Mouse (Mus musculus) layer of hippocampus, adult 2 months (tissue): Measurements from ENCODE around the gene Crhr1. TPM values are rescaled to one million over a fixed set of nuclear protein-coding genes. Genes with fewer than 3 reads are reported as not detected.

Experiments used
- DNase-seq, 2 experiments: peaks; one replicate each; pipeline ENCODE4 v3.0.0; 2022; ENCODE audit warnings: low spot score in 2 of 2
- H3K27ac ChIP-seq: fragments of 200-600 bp; 2 replicates; pipeline ENCODE4 v1.8.1; 2022
- H3K4me3 ChIP-seq: fragments of 200-600 bp; 2 replicates; pipeline ENCODE4 v1.8.1; 2022; ENCODE audit warnings: mild to moderate bottlenecking
- CTCF ChIP-seq: fragments of 200-600 bp; conservative IDR thresholded peaks from 2 replicates; pipeline ENCODE4 v1.8.1; 2022; ENCODE audit warnings: antibody characterized with exemption, mild to moderate bottlenecking, moderate library complexity
- total RNA-seq, 2 experiments: library from RNA; stranded (reverse); gene quantifications; 2 replicates each; pipeline ENCODE4 v1.2.3; 2021

Gene Crhr1
- total RNA-seq, 2 experiments from 2014 or later, result 6.3 to 9.2 TPM

- H3K4me3 ChIP-seq, result no peak overlapping the region
- no peak for DNase-seq
- no peak overlapping the region for H3K27ac ChIP-seq
- TF ChIP-seq CTCF, result no peak
These were observed 22.4 kb downstream of the Crhr1 start for GRCm38 (mm10) chr11:104154820-104155635.

GRCm38 (mm10) chr11:104155899-104156298 is 23.2 kb downstream of the Crhr1 start:
- no peak for TF ChIP-seq CTCF
- Histone ChIP-seq H3K4me3 (no peak overlapping the region), H3K27ac (no peak overlapping the region)
- no peak for DNase-seq

GRCm38 (mm10) chr11:104156391-104156790 is 23.7 kb downstream of the Crhr1 start:
- no peak for TF ChIP-seq CTCF
- no peak for DNase-seq
- no peak overlapping the region for H3K27ac ChIP-seq
- H3K4me3 ChIP-seq, result no peak overlapping the region

DNA sequence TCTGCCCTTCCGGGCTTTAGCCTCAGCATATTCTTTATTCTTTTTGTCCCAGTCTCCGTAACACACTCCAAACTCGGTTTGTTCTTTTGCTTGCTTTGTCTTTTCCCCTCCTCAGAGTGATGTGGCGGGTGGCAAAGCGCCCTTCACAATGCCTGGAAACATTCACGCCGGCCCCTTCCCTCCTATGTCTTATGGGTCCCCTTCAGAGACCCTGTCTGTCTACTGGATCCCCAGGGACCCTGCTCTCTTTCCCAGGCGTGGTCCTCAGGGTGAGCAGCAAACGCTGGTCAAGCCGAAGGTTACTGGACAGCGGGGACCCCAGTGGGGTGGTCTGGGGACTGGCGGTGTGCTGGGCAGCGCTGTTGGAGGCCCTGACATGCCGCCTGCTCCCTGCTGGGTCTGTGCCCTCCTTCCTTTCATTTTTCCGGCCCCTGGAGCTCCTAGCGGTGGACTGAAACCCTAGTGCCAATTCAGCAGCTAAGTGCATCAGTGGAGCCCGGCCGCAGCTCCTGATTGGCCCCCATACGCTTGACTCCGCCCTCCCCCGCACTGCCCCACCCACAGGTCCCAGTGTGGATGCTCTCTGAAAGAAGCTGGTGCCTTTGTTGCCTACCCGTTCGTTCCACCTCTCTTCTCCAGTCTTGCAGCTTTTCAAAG is 25.1 kb downstream of the Crhr1 start:
- Histone ChIP-seq H3K4me3 (peak overlapping the region; percentile 61), H3K27ac (peak overlapping the region; percentile 86)
- peak; percentile 83 to 87 for DNase-seq
- peak; percentile 66 for TF ChIP-seq CTCF

DNA sequence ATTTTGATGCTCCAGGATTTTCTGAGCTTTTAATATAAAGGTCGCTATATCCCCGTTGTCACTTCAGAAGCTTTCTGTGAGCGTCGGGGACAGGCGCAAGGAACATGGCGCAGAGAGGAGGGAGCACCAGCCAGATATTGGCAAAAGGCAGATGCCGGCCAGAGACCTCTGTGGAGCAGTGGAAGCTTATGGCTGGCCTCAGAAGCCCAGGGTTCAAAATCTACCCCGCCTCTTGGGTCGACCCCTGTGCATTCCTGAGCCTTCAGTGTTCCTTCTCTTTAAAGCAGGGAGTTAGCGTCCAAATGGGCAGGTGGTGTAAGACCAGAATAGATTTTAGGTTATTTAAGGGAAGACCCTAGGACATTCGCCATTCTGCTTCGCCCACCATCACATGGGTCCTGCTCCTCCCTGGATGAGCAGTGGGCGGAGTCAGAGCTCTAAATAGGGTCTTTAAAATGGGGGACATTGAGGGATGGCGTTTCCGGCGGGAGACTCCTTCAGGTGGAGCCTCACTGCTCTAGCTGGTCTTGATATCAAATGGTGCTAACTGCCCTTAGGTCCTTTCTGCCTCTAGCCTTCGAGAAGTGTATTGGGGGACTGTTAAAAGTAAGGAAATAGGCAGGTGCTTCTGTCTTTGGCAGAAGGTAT is 25.7 kb downstream of the Crhr1 start:
- Histone ChIP-seq H3K27ac (peak overlapping the region; percentile 86), H3K4me3 (peak overlapping the region; percentile 61)
- no peak for DNase-seq
- TF ChIP-seq CTCF, result no peak

DNA sequence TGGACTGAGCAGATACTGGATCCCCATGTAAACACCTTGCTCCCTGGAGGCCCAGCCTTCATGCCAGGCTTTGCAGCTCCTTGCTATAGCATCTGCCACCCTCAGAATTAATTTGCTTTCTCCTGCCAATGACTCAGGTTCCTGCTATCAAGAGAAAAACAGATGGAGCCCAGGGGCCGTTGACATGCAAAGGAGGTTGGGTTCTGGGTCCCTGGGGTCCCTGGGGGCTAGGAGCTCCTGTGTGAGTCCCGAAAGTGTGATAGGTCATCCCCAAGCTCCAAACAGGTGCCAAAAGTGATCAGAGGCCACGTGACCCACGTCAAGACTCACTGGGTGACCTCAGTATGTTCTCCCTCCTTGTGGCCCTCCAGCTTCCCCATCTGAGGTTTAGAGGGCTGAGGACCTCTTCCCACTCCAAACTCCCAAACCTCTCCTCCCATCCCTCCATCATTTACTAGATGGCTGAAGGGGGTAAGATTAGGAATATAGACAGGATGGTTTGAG is 27.2 kb downstream of the Crhr1 start:
- Histone ChIP-seq H3K4me3 (no peak overlapping the region), H3K27ac (no peak overlapping the region)
- DNase-seq, result no peak
- TF ChIP-seq CTCF, result no peak

DNA sequence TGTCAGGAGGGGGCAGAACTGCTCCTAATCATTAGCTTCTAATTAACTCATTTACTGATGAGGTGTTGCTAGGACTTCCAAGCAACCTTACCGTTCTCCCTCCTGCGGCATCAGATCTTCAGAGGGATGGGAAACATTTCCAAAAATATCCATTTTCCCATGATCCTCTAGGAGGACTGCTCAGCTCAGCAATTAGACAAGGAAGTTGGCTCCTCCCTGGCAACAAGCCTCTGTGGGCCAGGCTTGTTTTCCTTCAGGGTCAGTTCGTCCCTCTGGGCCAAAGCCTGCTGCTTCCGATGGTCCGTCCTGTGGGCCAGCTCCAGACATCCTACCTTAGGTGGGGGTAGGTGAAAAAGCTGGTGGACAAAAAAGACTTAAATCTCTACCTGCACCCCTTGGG is 28.5 kb downstream of the Crhr1 start:
- no peak for DNase-seq
- Histone ChIP-seq H3K4me3 (no peak overlapping the region), H3K27ac (peak overlapping the region; percentile 70)
- no peak for TF ChIP-seq CTCF

DNA sequence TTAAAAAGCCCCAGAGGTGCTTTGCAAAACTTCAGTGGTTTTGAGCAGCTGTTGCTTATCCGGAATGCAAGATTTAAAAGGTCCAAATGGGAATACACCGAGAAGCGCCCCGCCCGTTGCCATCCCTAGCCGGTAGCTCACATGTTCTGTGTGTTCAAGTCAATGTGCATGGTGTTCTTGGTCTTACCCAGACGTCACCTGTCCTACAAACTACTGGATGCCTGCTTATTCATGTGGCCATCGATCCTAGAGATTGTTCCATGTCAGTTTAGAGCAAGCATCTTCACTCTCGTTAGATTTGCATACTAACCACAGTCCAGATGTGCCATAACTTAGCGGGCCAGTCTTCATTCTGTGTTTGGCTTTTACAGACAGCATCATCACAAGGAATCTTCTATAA is 31.6 kb downstream of the Crhr1 start:
- no peak for DNase-seq
- no peak for TF ChIP-seq CTCF
- no peak overlapping the region for H3K27ac ChIP-seq
- H3K4me3 ChIP-seq, result no peak overlapping the region

- Histone ChIP-seq H3K27ac (peak overlapping the region; percentile 56; the same call in 1 of the 2 replicates), H3K4me3 (peak overlapping the region; percentile 30; the same call in 1 of the 2 replicates)
- peak; percentile 69 to 75 for DNase-seq
- TF ChIP-seq CTCF, result peak; percentile 98
These were observed 38.7 kb downstream of the Crhr1 start for GRCm38 (mm10) chr11:104171281-104171781.

- no peak overlapping the region for H3K27ac ChIP-seq
- no peak for DNase-seq
- H3K4me3 ChIP-seq, result no peak overlapping the region
- TF ChIP-seq CTCF, result no peak
These were observed 46.2 kb downstream of the Crhr1 start for GRCm38 (mm10) chr11:104178893-104179292.

GRCm38 (mm10) chr11:104179804-104180203 is 47.1 kb downstream of the Crhr1 start:
- TF ChIP-seq CTCF, result no peak
- H3K27ac ChIP-seq, result no peak overlapping the region
- no peak overlapping the region for H3K4me3 ChIP-seq
- no peak for DNase-seq

GRCm38 (mm10) chr11:104182141-104182540 is 49.5 kb downstream of the Crhr1 start:
- no peak overlapping the region for H3K4me3 ChIP-seq
- DNase-seq, result no peak
- H3K27ac ChIP-seq, result no peak overlapping the region
- no peak for TF ChIP-seq CTCF

DNA sequence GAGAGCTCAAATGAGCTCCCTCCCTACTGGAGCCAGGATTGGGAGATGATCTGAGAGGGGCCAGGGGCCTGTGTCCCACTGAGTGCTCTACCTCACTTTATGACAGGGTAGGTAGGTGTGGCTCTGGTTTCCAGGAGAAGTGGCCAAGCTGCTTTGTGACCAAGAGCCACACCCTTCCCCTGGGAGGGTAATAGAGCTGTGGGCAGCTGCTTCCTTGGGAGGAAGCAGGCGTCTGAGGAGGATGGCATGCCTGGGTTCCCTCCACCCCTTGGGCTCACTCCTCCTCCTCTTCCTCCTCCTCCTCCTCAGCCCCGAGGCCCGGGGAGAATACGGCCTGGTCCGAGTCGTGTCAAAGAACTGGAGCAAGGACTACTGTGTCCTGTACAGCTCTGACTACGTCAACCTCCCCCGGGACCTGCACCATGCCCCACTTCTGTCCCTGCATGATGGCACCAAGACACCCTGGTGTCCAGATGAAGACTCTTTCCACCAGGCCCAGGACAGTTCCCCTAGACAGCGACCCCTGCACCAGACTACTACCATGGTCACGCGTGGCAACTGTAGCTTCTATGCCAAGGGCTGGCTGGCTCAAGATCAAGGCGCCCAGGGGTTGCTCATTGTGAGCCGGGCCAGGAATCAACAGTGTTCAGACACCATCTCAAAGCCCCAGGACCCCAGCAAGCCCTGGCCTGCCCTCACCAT is 53.6 kb downstream of the Crhr1 start, which contains the start of gene Sppl2c:
Gene Sppl2c, plus strand, starts transcription at position 193 of the 702 bp plus-strand sequence.
- DNase-seq, result no peak
- TF ChIP-seq CTCF, result no peak

More for the DNA sequence above, 53.6 kb downstream of the Crhr1 start, which contains the start of gene Sppl2c:
- Histone ChIP-seq H3K4me3 (no peak within 1 kb of the TSS), H3K27ac (no peak within 1 kb of the TSS)
